In the genomic region with DNA sequence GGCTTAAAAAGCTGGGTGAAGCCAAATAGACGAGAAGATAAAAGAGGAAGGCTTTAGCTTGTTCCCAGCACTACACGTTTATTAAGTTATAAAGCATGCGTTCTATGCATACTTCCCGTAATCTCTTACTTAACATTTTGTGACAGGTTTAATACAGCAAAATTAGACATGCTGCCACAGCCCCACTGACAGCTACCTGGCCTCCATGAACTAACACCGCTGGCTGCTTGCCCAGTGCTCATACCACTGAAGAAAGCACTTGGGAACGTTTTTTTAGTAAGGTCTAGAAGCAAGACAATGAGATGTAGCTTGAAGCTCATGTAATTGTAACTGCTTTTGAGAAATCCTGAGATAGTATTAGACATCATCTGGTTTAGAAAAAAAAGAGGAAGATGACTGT, we compare ENCODE assay signal across 24 mouse cellular contexts.
A peak's percentile ranks its signal among the peaks of the same experiment; 100 is the strongest.
DNase-seq lines count a peak whose midpoint lies in the region; ATAC-seq and TF ChIP-seq lines count a peak whose summit lies in the region.
"Had no signal": no experiment of that assay in that cellular context is flagged by ENCODE, and none has a peak within 500 bp of the region (broad histone marks: within the 10 kb centered on the region; RNA-seq: fewer than 3 reads in every experiment).

No protein-coding gene starts in this region.

- TF ChIP-seq EP300 in heart, postnatal 0 days (IDR thresholded peaks at IDR 0.05; ENCODE audit: low read depth) = no peak

- no peaks in the 10 kb centered on the region for H3K4me1 ChIP-seq in heart, postnatal 0 days (ENCODE audit: control insufficient read depth, insufficient read depth)
- H3K4me1 ChIP-seq in limb, embryonic 14.5 days (ENCODE audit: control insufficient read depth, insufficient read depth, low read length) = no peaks in the 10 kb centered on the region
- no peaks in the 10 kb centered on the region for H3K4me1 ChIP-seq in limb, embryonic 10.5 days
- H3K4me1 ChIP-seq: hindbrain, embryonic 15.5 days; intestine, embryonic 15.5 days; limb, embryonic 12.5 days; liver, embryonic 12.5 days; neural tube, embryonic 15.5 days; stomach, embryonic 15.5 days had no signal

- no peaks in the 10 kb centered on the region for H3K9me3 ChIP-seq in heart, postnatal 0 days (replicated peaks; ENCODE audit: control insufficient read depth, low read length)
- H3K9me3 ChIP-seq in limb, embryonic 14.5 days (ENCODE audit: control insufficient read depth, low read length) = no peaks in the 10 kb centered on the region
- no peaks in the 10 kb centered on the region for H3K9me3 ChIP-seq in limb, embryonic 10.5 days (replicated peaks)
- H3K9me3 ChIP-seq: hindbrain, embryonic 15.5 days; intestine, embryonic 15.5 days; limb, embryonic 12.5 days; liver, embryonic 12.5 days; neural tube, embryonic 15.5 days; stomach, embryonic 15.5 days had no signal

- H3K4me2 ChIP-seq in heart, postnatal 0 days (ENCODE audit: low read depth, low read length) = no peak overlapping the region
- H3K4me2 ChIP-seq in limb, embryonic 14.5 days (replicated peaks; ENCODE audit: low read depth, low read length, severe bottlenecking) = no peak overlapping the region
- H3K4me2 ChIP-seq: hindbrain, embryonic 15.5 days; intestine, embryonic 15.5 days; limb, embryonic 12.5 days; liver, embryonic 12.5 days; neural tube, embryonic 15.5 days; stomach, embryonic 15.5 days had no signal

- H3K27ac ChIP-seq in heart, postnatal 0 days (ENCODE audit: low read depth) = no peak overlapping the region
- no peak overlapping the region for H3K27ac ChIP-seq in limb, embryonic 14.5 days (replicated peaks; ENCODE audit: low read depth, low read length)
- H3K27ac ChIP-seq in limb, embryonic 10.5 days = no peak overlapping the region
- H3K27ac ChIP-seq: heart, adult 2 months; hindbrain, embryonic 15.5 days; intestine, embryonic 15.5 days; limb, embryonic 12.5 days; liver, embryonic 12.5 days; neural tube, embryonic 15.5 days; stomach, embryonic 15.5 days had no signal

- H3K4me3 ChIP-seq in heart, postnatal 0 days (ENCODE audit: low read depth, low read length) = no peak overlapping the region
- H3K4me3 ChIP-seq in limb, embryonic 14.5 days (replicated peaks; ENCODE audit: low read length) = no peak overlapping the region
- H3K4me3 ChIP-seq in limb, embryonic 10.5 days = no peak overlapping the region
- H3K4me3 ChIP-seq: heart, adult 2 months; hindbrain, embryonic 15.5 days; intestine, embryonic 15.5 days; limb, embryonic 12.5 days; liver, embryonic 12.5 days; neural tube, embryonic 15.5 days; stomach, embryonic 15.5 days had no signal

- no peaks in the 10 kb centered on the region for H3K36me3 ChIP-seq in heart, postnatal 0 days (replicated peaks; ENCODE audit: control insufficient read depth, insufficient read depth, low read length)
- no peaks in the 10 kb centered on the region for H3K36me3 ChIP-seq in limb, embryonic 14.5 days (ENCODE audit: control insufficient read depth, insufficient read depth, low read length)
- no peaks in the 10 kb centered on the region for H3K36me3 ChIP-seq in limb, embryonic 10.5 days
- H3K36me3 ChIP-seq: hindbrain, embryonic 15.5 days; intestine, embryonic 15.5 days; limb, embryonic 12.5 days; liver, embryonic 12.5 days; neural tube, embryonic 15.5 days; stomach, embryonic 15.5 days had no signal

- no peak overlapping the region for H3K9ac ChIP-seq in heart, postnatal 0 days (replicated peaks; ENCODE audit: low read depth, low read length)
- H3K9ac ChIP-seq in limb, embryonic 14.5 days (ENCODE audit: low read depth, low read length, severe bottlenecking) = no peak overlapping the region
- H3K9ac ChIP-seq: forebrain, postnatal 0 days; hindbrain, embryonic 15.5 days; intestine, embryonic 15.5 days; limb, embryonic 12.5 days; liver, embryonic 12.5 days; neural tube, embryonic 15.5 days; stomach, embryonic 15.5 days had no signal

- no peak for TF ChIP-seq CTCF in heart, postnatal 0 days (IDR thresholded peaks at IDR 0.05; ENCODE audit: low read depth)

- no peak for ATAC-seq in heart, postnatal 0 days (ENCODE audit: insufficient read depth, low read depth)
- no peak for ATAC-seq in limb, embryonic 14.5 days (ENCODE audit: low FRiP score, low read depth)
- ATAC-seq: forebrain, postnatal 0 days; intestine, embryonic 15.5 days; liver, embryonic 12.5 days had no signal

- no peaks in the 10 kb centered on the region for H3K27me3 ChIP-seq in heart, postnatal 0 days (ENCODE audit: control insufficient read depth, insufficient read depth, low read length)
- H3K27me3 ChIP-seq in limb, embryonic 14.5 days (ENCODE audit: control insufficient read depth, insufficient read depth, low read length) = no peaks in the 10 kb centered on the region
- no peaks in the 10 kb centered on the region for H3K27me3 ChIP-seq in limb, embryonic 10.5 days (ENCODE audit: low read depth, poor library complexity, severe bottlenecking)
- H3K27me3 ChIP-seq: hindbrain, embryonic 15.5 days; intestine, embryonic 15.5 days; limb, embryonic 12.5 days; liver, embryonic 12.5 days; neural tube, embryonic 15.5 days; stomach, embryonic 15.5 days had no signal

- 24% methylated on average over 6 of the region's 6 CpGs for WGBS in heart, postnatal 0 days
- WGBS in limb, embryonic 14.5 days = 44% methylated on average over 6 of the region's 6 CpGs
- WGBS in limb, embryonic 10.5 days = 88% methylated on average over 6 of the region's 6 CpGs

- no peak for TF ChIP-seq POLR2A in limb, embryonic 14.5 days (IDR thresholded peaks at IDR 0.05; ENCODE audit: borderline replicate concordance, extremely low read depth, insufficient read depth, insufficient read length)

- peak; percentile 3 for DNase-seq in adrenal gland, postnatal 25 days
- DNase-seq in adrenal gland, adult 8-10 months = no peak
- peak; percentile 13 for DNase-seq in heart, postnatal 0 days (ENCODE audit: low spot score)
- DNase-seq in heart, adult 11 months = no peak
- peak; percentile 5 for DNase-seq in limb, embryonic 14.5 days (ENCODE audit: low spot score)
- DNase-seq in limb, embryonic 10.5 days (ENCODE audit: low spot score) = no peak
- DNase-seq in MN1 (ENCODE audit: low spot score) = peak; percentile 14
- no peak for DNase-seq in frontal cortex, postnatal 14 days (ENCODE audit: low spot score in 2 of 2)
- DNase-seq: cerebellum, adult 18-20 months; forebrain, postnatal 0 days; gastrocnemius, postnatal 25 days; heart, adult 2 months; kidney, adult 9 months; kidney, postnatal 14 days; lung, adult 18-20 months; lung, postnatal 4 days; thymus, adult 18-20 months; thymus, postnatal 36 days had no signal

Comparison
In these comparisons a context has a peak if more than half of its experiments do, and no peak if none do; other contexts are left out.
1. DNase-seq: peak in adrenal gland, postnatal 25 days (single experiment), heart, postnatal 0 days (single experiment), limb, embryonic 14.5 days (single experiment) and MN1 (single experiment); none in adrenal gland, adult 8-10 months (single experiment), heart, adult 11 months (single experiment), limb, embryonic 10.5 days (single experiment) and frontal cortex, postnatal 14 days (0 of 2).